Mouse (Mus musculus) liver, adult 2 months (tissue): ENCODE measurements at regions not wholly inside any gene's neighbourhood (a gene's known extent, or its start where the extent isn't known, plus 50 kb on each side); places are given as distances from the start of the nearest gene placed in this dataset.

ENCODE experiments used
- CTCF ChIP-seq: fragments of 200-500 bp; IDR thresholded peaks from 2 replicates; pipeline ENCODE4 v1.5.1; 2011; ENCODE audit warnings: low read depth, low read length, control low read depth
- POLR2A ChIP-seq: fragments of 200-500 bp; IDR thresholded peaks from 2 replicates; pipeline ENCODE4 v1.6.1; 2011; ENCODE audit warnings: low read length, control low read depth; ENCODE audit not compliant: insufficient read depth; ENCODE audit errors: extremely low read depth

DNA sequence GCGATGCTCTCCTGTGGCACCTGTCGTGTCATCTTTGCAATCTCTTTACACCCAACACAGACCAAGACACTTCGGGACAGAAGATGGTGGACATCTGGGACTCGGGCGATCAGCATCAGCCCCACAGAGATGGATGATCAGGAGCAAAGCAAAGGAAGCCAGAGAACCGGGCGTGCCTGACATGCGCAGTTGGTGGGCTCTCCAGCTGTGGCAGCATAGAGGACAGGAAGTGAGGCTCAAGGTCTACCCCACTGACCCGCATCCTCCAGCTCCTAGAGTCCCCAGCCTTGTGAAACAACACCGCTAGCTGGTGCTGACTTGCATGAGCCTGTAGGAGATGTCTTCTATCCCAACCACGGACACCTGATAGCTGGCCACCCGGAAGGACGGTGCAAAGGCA, 312.9 kb upstream of the Prox1 start:
- TF ChIP-seq CTCF (no peak), POLR2A (no peak)
